Mouse (Mus musculus) olfactory bulb, adult 2 months (tissue): ENCODE measurements around the gene Fxr2.

Experiments
- CTCF ChIP-seq: fragments of 200-500 bp; IDR thresholded peaks from 2 replicates; pipeline ENCODE4 v1.5.1; 2012; ENCODE audit warnings: low read depth, mild to moderate bottlenecking, low read length, moderate library complexity; ENCODE audit not compliant: insufficient read depth
- POLR2A ChIP-seq: fragments of 200-500 bp; IDR thresholded peaks from 2 replicates; pipeline ENCODE4 v1.6.1; 2012; ENCODE audit warnings: mild to moderate bottlenecking, low read depth, low read length, moderate library complexity; ENCODE audit not compliant: insufficient read depth

DNA sequence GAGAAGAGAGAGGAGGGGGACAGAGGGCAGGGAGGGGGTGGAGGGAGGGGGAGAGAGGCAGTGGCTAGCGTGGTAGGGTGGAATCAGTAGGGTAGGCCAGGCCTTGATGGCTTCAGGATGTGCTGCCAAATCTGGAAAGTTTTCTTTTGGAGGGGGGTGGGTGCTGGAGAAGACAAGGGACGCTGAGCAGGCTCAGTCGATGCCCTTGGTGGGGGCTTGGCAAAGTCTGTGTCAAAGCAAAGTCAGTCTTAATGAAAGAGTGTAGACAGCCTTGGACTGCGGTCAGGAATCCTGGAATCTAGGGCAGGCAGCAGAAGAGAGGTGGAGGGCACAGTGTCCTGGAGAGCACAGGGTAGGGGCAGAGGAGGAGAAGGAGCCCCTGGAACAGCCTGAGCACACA is 21.9 kb upstream of the Fxr2 start:
- TF ChIP-seq CTCF = no peak
- TF ChIP-seq POLR2A = no peak
